Mouse (Mus musculus) central nervous system, embryonic 11.5 days (tissue): ENCODE data around the gene Fahd1. TPM values are rescaled to one million over a fixed set of nuclear protein-coding genes. Genes with fewer than 3 reads are reported as not detected.

Experiments
- polyA plus RNA-seq: library from polyadenylated mRNA; depleted of rRNA; stranded (reverse); fragments of >200 nt; gene quantifications from 2 replicates; pipeline ENCODE4 v1.2.3, GENCODE M21; 2012; rRNA removed

Fahd1 gene
- 15.9 and 17.5 TPM in 2 replicates for polyA plus RNA-seq

GRCm38 (mm10) chr17:24850065-24850772, at the start of gene Fahd1:
TSS of gene Fahd1 (minus strand) at chr17:24850364.

DNA sequence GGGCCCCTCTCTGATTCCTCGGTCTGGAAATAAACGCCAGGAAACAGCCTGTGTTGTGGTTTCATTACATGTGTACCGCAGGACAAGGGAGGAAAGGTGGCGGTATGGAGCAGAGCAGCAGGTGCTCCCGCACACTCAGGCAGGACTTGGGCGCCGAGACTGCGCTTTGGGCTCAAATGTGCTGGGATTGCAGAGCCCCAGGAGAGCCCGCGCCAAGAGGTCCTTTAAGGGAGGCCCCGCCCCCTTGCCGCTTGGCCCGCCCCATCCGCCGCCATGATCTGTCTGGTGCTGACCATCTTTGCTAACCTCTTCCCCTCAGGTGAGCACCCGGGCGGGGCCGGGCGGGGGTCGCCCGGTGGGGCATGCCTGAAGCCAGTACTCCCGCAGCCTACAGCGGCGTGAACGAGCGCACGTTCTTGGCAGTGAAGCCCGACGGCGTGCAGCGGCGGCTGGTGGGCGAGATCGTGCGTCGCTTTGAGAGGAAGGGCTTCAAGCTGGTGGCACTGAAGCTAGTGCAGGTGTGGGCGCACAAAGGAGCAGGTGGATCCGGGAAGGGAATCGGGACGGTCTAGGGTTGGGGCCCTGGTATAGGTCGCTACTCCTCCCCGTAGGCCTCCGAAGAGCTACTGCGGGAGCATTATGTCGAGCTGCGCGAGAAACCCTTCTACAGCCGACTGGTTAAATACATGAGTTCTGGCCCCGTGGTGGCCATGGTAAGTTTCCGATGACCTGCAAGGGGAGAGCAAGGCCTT, 46.3 kb upstream of the Fahd1 start, which contains the start of gene Nme3:
TSS of gene Nme3 (plus strand) at position 260 of the 752 bp plus-strand sequence.

DNA sequence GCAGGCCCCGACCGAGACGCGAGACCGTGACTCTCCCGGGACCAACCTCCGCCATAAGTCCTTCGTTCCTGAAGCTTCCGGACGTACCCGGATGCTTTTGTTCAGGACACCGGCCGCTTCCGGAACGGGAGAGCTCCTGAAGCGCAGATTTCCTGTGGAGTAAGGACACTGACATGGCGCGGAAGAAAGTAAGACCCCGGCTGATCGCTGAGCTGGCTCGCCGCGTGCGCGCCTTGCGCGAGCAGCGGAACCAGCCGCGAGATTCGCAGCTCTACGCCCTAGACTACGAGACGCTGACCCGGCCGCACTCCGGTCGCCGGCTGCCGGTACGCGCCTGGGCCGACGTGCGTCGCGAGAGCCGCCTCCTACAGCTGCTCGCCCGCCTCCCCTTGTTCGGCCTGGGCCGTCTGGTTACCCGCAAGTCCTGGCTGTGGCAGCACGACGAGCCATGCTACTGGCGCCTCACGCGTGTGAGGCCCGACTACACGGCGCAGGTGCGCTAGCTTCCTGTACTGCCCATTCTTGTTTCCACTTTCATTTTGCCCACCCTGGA, 44.9 kb upstream of the Fahd1 start, which contains the start of the genes Eme2 and Mrps34:
TSS of gene Eme2 (minus strand) at position 93 of the 553 bp plus-strand sequence.
TSS of gene Mrps34 (plus strand) at position 122 of the 553 bp plus-strand sequence.

GRCm38 (mm10) chr17:24886134-24886931, 36.2 kb upstream of the Fahd1 start, which contains the start of the genes Nubp2 and Spsb3:
TSS of gene Nubp2 (minus strand) at chr17:24886349.
TSS of gene Spsb3 (plus strand) at chr17:24886643.

GRCm38 (mm10) chr17:24865776-24866175, 15.6 kb upstream of the Fahd1 start, which contains the start of gene Igfals:
TSS of gene Igfals (plus strand) at chr17:24865997.

DNA sequence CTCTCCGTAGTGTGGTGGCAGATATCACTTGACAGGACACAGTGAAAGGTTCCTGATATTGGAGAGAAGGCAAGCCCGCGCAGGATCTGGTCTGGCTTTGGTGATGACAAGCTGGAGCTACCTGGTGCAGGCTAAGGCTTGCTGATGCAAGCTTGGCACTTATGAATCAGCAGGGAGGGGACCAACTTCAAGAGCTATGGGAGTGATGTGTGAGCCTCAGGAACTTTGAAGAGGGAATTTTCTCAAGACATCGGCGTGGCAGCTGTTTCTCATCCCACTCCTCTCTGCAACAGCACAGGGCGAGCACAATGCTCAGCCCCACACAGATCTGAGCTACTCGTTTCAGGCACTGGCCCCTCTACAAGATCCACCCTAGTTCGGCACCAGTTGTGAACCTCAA, 10.3 kb downstream of the Fahd1 start, which contains the start of gene Hagh:
TSS of gene Hagh (plus strand) at position 302 of the 400 bp plus-strand sequence.

DNA sequence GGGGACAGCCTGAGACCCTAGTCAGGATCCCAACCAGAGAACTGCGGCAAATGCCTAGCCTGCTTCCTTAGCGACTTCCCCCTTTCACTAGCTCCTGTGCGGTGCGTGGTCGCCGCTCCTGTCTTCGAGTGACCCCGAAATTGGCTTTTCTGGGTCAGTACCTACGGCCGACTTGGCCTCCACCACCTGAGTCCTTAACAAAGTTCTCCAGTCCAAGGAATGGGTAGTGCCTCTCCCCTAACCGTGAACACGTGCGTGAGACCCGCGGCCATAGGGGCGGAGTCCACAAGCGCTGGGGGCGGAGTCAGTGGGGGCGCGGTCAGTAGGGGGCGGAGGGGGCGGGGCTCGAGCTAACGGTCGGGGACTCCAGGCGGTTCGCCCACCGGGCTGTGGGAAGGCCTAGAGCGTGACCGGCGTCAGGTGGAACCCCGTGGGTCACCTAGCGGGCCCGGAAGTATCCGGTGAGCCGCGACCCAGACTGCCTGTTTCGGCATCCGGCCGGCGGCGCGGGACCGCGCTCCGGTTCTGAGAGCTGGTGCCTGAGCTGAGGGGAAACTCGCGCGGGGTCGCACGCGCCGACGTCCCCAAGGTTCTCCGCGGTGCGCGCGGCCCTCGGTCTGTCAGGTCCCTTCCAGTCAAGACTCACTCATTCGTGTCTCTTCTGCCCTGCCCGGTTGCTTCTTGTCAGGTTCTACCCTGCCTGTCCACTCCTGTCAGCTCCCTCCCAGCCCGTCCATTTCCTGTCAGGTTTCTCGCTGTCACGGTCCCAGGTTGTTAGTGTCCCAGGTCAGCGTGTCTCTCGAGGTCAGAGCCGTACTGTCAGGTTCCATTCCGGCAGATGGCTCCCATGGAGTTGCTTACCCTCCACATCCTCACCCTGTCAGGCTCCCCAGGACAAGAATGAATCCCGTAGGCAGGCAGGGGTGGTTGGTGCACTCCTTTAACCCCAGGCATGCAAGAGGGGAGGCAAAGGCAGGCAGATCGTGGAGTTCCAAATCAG, 45.9 kb downstream of the Fahd1 start, which contains the start of gene Meiob:
TSS of gene Meiob (plus strand) at position 338 of the 1,000 bp plus-strand sequence.

Other genes starting within 250 kb of the Fahd1 start
- 98.5 and 150 TPM in 2 replicates for gene Tsc2, start 217.7 kb downstream of the Fahd1 start, polyA plus RNA-seq
- 21.1 and 22.2 TPM in 2 replicates for gene Nthl1, start 217.7 kb downstream of the Fahd1 start, polyA plus RNA-seq
- gene Slc9a3r2, start 200.0 kb downstream of the Fahd1 start, polyA plus RNA-seq = 26.4 and 32.7 TPM in 2 replicates
- gene Npw, start 191.9 kb downstream of the Fahd1 start, polyA plus RNA-seq = 0.26 TPM in 1 of 2 replicates, not detected in the other
- gene Zfp598, start 180.7 kb downstream of the Fahd1 start, polyA plus RNA-seq = 71.2 and 73.0 TPM in 2 replicates
- gene Syngr3, start 160.4 kb downstream of the Fahd1 start, polyA plus RNA-seq = 4.9 and 6.7 TPM in 2 replicates
- 30.2 and 39.5 TPM in 2 replicates for gene Gfer, start 154.2 kb downstream of the Fahd1 start, polyA plus RNA-seq
- gene Noxo1, start 154.1 kb downstream of the Fahd1 start, polyA plus RNA-seq = 6.4 and 7.1 TPM in 2 replicates
- gene Tbl3, start 142.7 kb downstream of the Fahd1 start, polyA plus RNA-seq = 66.5 and 85.6 TPM in 2 replicates
- 0.63 and 0.70 TPM in 2 replicates for gene Rnf151, start 132.3 kb downstream of the Fahd1 start, polyA plus RNA-seq
- gene Rps2, start 132.2 kb downstream of the Fahd1 start, polyA plus RNA-seq = 2,876 and 3,382 TPM in 2 replicates
- 177 and 184 TPM in 2 replicates for gene Ndufb10, start 125.9 kb downstream of the Fahd1 start, polyA plus RNA-seq
- gene Rpl3l, start 122.5 kb downstream of the Fahd1 start, polyA plus RNA-seq = 0.07 TPM in 1 of 2 replicates, not detected in the other
- 27.4 and 35.8 TPM in 2 replicates for gene Msrb1, start 113.7 kb downstream of the Fahd1 start, polyA plus RNA-seq
- 0.42 and 0.88 TPM in 2 replicates for gene Hs3st6, start 97.4 kb downstream of the Fahd1 start, polyA plus RNA-seq
- gene Meiob, start 46.1 kb downstream of the Fahd1 start, polyA plus RNA-seq = 0.12 and 0.19 TPM in 2 replicates
- 22.7 and 23.0 TPM in 2 replicates for gene Hagh, start 10.2 kb downstream of the Fahd1 start, polyA plus RNA-seq
- 0.09 and 0.22 TPM in 2 replicates for gene Igfals, start 15.6 kb upstream of the Fahd1 start, polyA plus RNA-seq
- gene Nubp2, start 36.0 kb upstream of the Fahd1 start, polyA plus RNA-seq = 28.1 and 32.5 TPM in 2 replicates
- 28.8 and 42.0 TPM in 2 replicates for gene Spsb3, start 36.3 kb upstream of the Fahd1 start, polyA plus RNA-seq
- 34.6 and 35.0 TPM in 2 replicates for gene Eme2, start 44.7 kb upstream of the Fahd1 start, polyA plus RNA-seq
- 85.7 and 98.3 TPM in 2 replicates for gene Mrps34, start 44.8 kb upstream of the Fahd1 start, polyA plus RNA-seq
- gene Nme3, start 46.1 kb upstream of the Fahd1 start, polyA plus RNA-seq = 48.4 and 48.7 TPM in 2 replicates
- 157 and 167 TPM in 2 replicates for gene Mapk8ip3, start 86.6 kb upstream of the Fahd1 start, polyA plus RNA-seq
- 132 and 152 TPM in 2 replicates for gene Jpt2, start 110.3 kb upstream of the Fahd1 start, polyA plus RNA-seq
- 28.7 and 36.2 TPM in 2 replicates for gene Cramp1l, start 165.4 kb upstream of the Fahd1 start, polyA plus RNA-seq
- 16.7 and 23.6 TPM in 2 replicates for gene Ift140, start 165.7 kb upstream of the Fahd1 start, polyA plus RNA-seq
- 4.2 and 7.3 TPM in 2 replicates for gene Tmem204, start 233.2 kb upstream of the Fahd1 start, polyA plus RNA-seq